Mouse (Mus musculus) spleen, postnatal 4 days (tissue): ENCODE measurements at regions not wholly inside any gene's neighbourhood (a gene's known extent, or its start where the extent isn't known, plus 50 kb on each side); places are given as distances from the start of the nearest gene placed in this dataset.

Experiments used
- DNase-seq, 2 experiments: peaks; one replicate each; pipeline ENCODE4 v3.0.0; 2022; ENCODE audit warnings: low spot score in 2 of 2

GRCm38 (mm10) chr4:54161337-54161993 is 335.6 kb downstream of the Tmem38b start:
- no peak for DNase-seq

- no peak for DNase-seq
Measured at GRCm38 (mm10) chr4:54162308-54162707, 336.5 kb downstream of the Tmem38b start.

- no peak for DNase-seq
Measured at GRCm38 (mm10) chr4:54170202-54170931, 344.5 kb downstream of the Tmem38b start.

- DNase-seq, result no peak
Measured at GRCm38 (mm10) chr4:54184213-54184612, 358.4 kb downstream of the Tmem38b start.

GRCm38 (mm10) chr4:54195734-54196133 is 369.9 kb downstream of the Tmem38b start:
- DNase-seq, result no peak

GRCm38 (mm10) chr4:54202440-54202839 is 376.6 kb downstream of the Tmem38b start:
- DNase-seq, result no peak

GRCm38 (mm10) chr4:54224572-54224971 is 398.7 kb downstream of the Tmem38b start:
- no peak for DNase-seq
